Mouse (Mus musculus) bone marrow macrophage, adult 2 months (primary cell): Measurements from ENCODE around the gene Ascc2.

Experiments used
- CTCF ChIP-seq: IDR thresholded peaks from 2 replicates; pipeline ENCODE4 v1.5.1; 2012; ENCODE audit warnings: low read depth, mild to moderate bottlenecking, low read length, moderate library complexity
- POLR2A ChIP-seq: IDR thresholded peaks from 2 replicates; pipeline ENCODE4 v1.6.1; 2012; ENCODE audit warnings: mild to moderate bottlenecking, low read depth, low read length, borderline replicate concordance

GRCm38 (mm10) chr11:4688632-4689380, 51.3 kb downstream of the Ascc2 start:
- TF ChIP-seq POLR2A = no peak
- TF ChIP-seq CTCF = no peak
